ENCODE assay signal across 18 mouse cellular contexts in the genomic region with DNA sequence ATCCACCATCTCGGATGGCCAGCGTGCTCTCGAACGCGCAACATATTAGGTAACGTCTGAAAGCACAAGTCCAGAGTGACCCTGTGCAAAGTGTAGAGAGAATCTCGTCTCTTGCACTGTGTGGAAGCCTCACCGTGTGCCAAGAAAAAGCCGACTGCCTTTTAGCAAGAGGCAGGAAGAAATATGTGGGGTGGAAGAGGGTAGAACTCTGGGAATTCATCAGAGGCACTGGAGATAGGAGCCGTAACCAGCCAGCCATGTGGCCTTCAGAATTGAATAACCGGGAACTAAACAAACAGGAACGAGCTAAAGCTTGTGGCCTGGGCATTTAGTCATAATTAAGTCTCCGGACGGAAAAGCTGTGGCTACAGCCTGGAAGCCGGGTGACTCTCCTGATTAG. TPM values are rescaled to one million over a fixed set of nuclear protein-coding genes. Genes with fewer than 3 reads are reported as not detected.
A peak's percentile ranks its signal among the peaks of the same experiment; 100 is the strongest.
DNase-seq lines count a peak whose midpoint lies in the region; ATAC-seq and TF ChIP-seq lines count a peak whose summit lies in the region.
"Had no signal": no experiment of that assay in that cellular context is flagged by ENCODE, and none has a peak within 500 bp of the region (broad histone marks: within the 10 kb centered on the region; RNA-seq: fewer than 3 reads in every experiment).

No protein-coding gene starts in this region.

- POLR2A ChIA-PET in Patski (lab: Charles Lee): no interaction called here

- H3K4me3 ChIP-seq in kidney, adult 2 months (ENCODE audit: insufficient read depth, low read depth, low read length): no peak overlapping the region
- no peak overlapping the region for H3K4me3 ChIP-seq in embryonic facial prominence, embryonic 15.5 days (replicated peaks)
- H3K4me3 ChIP-seq in midbrain, embryonic 13.5 days (replicated peaks): no peak overlapping the region
- H3K4me3 ChIP-seq in layer of hippocampus, adult 2 months: no peak overlapping the region
- H3K4me3 ChIP-seq: midbrain, embryonic 15.5 days had no signal

- peak; percentile 32 to 65 for DNase-seq in adrenal gland, adult (ENCODE audit: inconsistent age in 2 of 2, low spot score in 1 of 2)
- DNase-seq in adrenal gland, adult 18-20 months (ENCODE audit: low spot score in 2 of 2): no peak
- no peak for DNase-seq in kidney, adult 2 months
- no peak for DNase-seq in kidney, adult 8-10 months
- no peak for DNase-seq in Patski (ENCODE audit: low read depth, low spot score)
- DNase-seq in layer of hippocampus, adult 2 months (ENCODE audit: low spot score in 2 of 2): no peak
- DNase-seq: cerebellum, postnatal 10 days; gastrocnemius, postnatal 10 days; heart, adult 18-20 months; heart, postnatal 4 days; lung, postnatal 10 days had no signal

- H3K9me3 ChIP-seq in embryonic facial prominence, embryonic 15.5 days (replicated peaks): no peaks in the 10 kb centered on the region
- H3K9me3 ChIP-seq in midbrain, embryonic 13.5 days: no peaks in the 10 kb centered on the region
- H3K9me3 ChIP-seq: G1E; midbrain, embryonic 15.5 days had no signal

- H3K36me3 ChIP-seq in kidney, adult 2 months (ENCODE audit: control insufficient read depth, insufficient read depth, low read length): peaks cover 2% of the 10 kb centered on the region; the same call in 1 of the 2 replicates
- peaks cover 43% of the 10 kb centered on the region for H3K36me3 ChIP-seq in embryonic facial prominence, embryonic 15.5 days
- peaks cover 40% of the 10 kb centered on the region for H3K36me3 ChIP-seq in midbrain, embryonic 13.5 days

- H3K4me1 ChIP-seq in kidney, adult 2 months (ENCODE audit: control insufficient read depth, insufficient read depth, low read length): peaks cover 10% of the 10 kb centered on the region; the same call in 1 of the 2 replicates
- H3K4me1 ChIP-seq in embryonic facial prominence, embryonic 15.5 days: peaks cover 33% of the 10 kb centered on the region
- H3K4me1 ChIP-seq in midbrain, embryonic 13.5 days (replicated peaks): peaks cover 9% of the 10 kb centered on the region

- H3K4me2 ChIP-seq in embryonic facial prominence, embryonic 15.5 days (replicated peaks): 0 out of 2 replicates have a peak overlapping the region, but pooled peaks have one; percentile 2
- H3K4me2 ChIP-seq in midbrain, embryonic 13.5 days (replicated peaks): no peak overlapping the region
- H3K4me2 ChIP-seq: midbrain, embryonic 15.5 days had no signal

- in situ Hi-C loops in Patski (cut with MboI; ENCODE audit: low pct_unique_long_range_greater_than_20kb): loop anchor here (5.0 kb wide), 1 partner anchor 44 kb away; no protein-coding TSS in a partner anchor

- TF ChIP-seq POLR2A in kidney, adult 2 months (IDR thresholded peaks at IDR 0.05; ENCODE audit: low read depth, low read length): no peak

- CTCF ChIA-PET in Patski (lab: Charles Lee): interaction anchor here (1.5 to 3.2 kb wide), 2 partner anchors 19 to 25 kb away, joined by 3 to 11 read pairs; no protein-coding TSS in a partner anchor

- no peak overlapping the region for H3K9ac ChIP-seq in embryonic facial prominence, embryonic 15.5 days
- H3K9ac ChIP-seq in midbrain, embryonic 13.5 days (replicated peaks): no peak overlapping the region
- H3K9ac ChIP-seq: midbrain, embryonic 15.5 days had no signal

- 0 out of 2 replicates have a peak overlapping the region, but pooled peaks have one; percentile 4 for H3K27ac ChIP-seq in kidney, adult 2 months (ENCODE audit: insufficient read depth, low read depth, low read length)
- H3K27ac ChIP-seq in embryonic facial prominence, embryonic 15.5 days (replicated peaks): peak overlapping the region; percentile 66
- H3K27ac ChIP-seq in midbrain, embryonic 13.5 days: no peak overlapping the region
- no peak overlapping the region for H3K27ac ChIP-seq in layer of hippocampus, adult 2 months
- H3K27ac ChIP-seq: midbrain, embryonic 15.5 days had no signal

- no peaks in the 10 kb centered on the region for H3K27me3 ChIP-seq in kidney, adult 2 months (replicated peaks; ENCODE audit: control insufficient read depth, insufficient read depth, low read length)
- no peaks in the 10 kb centered on the region for H3K27me3 ChIP-seq in Patski
- no peaks in the 10 kb centered on the region for H3K27me3 ChIP-seq in embryonic facial prominence, embryonic 15.5 days
- no peaks in the 10 kb centered on the region for H3K27me3 ChIP-seq in midbrain, embryonic 13.5 days
- H3K27me3 ChIP-seq: midbrain, embryonic 15.5 days had no signal

- TF ChIP-seq CTCF in kidney, adult 2 months (conservative IDR thresholded peaks at IDR 0.05; ENCODE audit: insufficient read depth, insufficient read length, low read depth, low read length): no peak
- TF ChIP-seq CTCF in Patski (IDR thresholded peaks at IDR 0.05): no peak
- no peak for TF ChIP-seq CTCF in layer of hippocampus, adult 2 months (conservative IDR thresholded peaks at IDR 0.05)

- peak; percentile 47 for ATAC-seq in Patski
- no peak for ATAC-seq in embryonic facial prominence, embryonic 15.5 days (ENCODE audit: insufficient number of reproducible peaks, low FRiP score, low TSS enrichment, low read depth)
- ATAC-seq in midbrain, embryonic 13.5 days: no peak
- ATAC-seq: CD4-positive, CD25-positive, alpha-beta regulatory T cell, adult 4 months; hindbrain, embryonic 16.5 days; intestine, postnatal 0 days; midbrain, embryonic 15.5 days had no signal

- 45% methylated on average over 15 of the region's 15 CpGs for WGBS in kidney, adult 2 months
- whole genome bisulfite sequencing in embryonic facial prominence, embryonic 15.5 days: 58% methylated on average over 15 of the region's 15 CpGs
- WGBS in midbrain, embryonic 13.5 days: 88% methylated on average over 15 of the region's 15 CpGs

RNA-seq across cellular contexts. Expression of a gene that starts 9.8 kb away (rescaled TPM):
- 10 to 100 TPM; 20.2 to 27.6 TPM for total RNA-seq in adrenal gland, adult 18-20 months (2021)
- 15.1 and 17.7 TPM in 2 replicates for polyA plus RNA-seq in kidney, adult 2 months (2012; rRNA removed)
- 31.3 TPM for polyA plus RNA-seq in Patski (2021)
- 58.8 and 63.2 TPM in 2 replicates for polyA plus RNA-seq in embryonic facial prominence, embryonic 15.5 days (2015; fragmentation: Nextera tagmentation; extraction: Ambion mirVana)
- polyA plus RNA-seq in midbrain, embryonic 13.5 days (2015; fragmentation: Nextera tagmentation; extraction: Ambion mirVana): 57.6 and 63.5 TPM in 2 replicates
- total RNA-seq in layer of hippocampus, adult 2 months (2021): 10 to 100 TPM; 49.2 to 50.6 TPM

RNA-seq across cellular contexts. Expression of a gene that starts 40.9 kb away (rescaled TPM):
- total RNA-seq in adrenal gland, adult 18-20 months (2021): 10 to 100 TPM; 60.2 to 73.8 TPM
- 39.2 and 40.7 TPM in 2 replicates for polyA plus RNA-seq in kidney, adult 2 months (2012; rRNA removed)
- polyA plus RNA-seq in Patski (2021): 59.8 TPM
- 44.4 and 50.9 TPM in 2 replicates for polyA plus RNA-seq in embryonic facial prominence, embryonic 15.5 days (2015; fragmentation: Nextera tagmentation; extraction: Ambion mirVana)
- polyA plus RNA-seq in midbrain, embryonic 13.5 days (2015; fragmentation: Nextera tagmentation; extraction: Ambion mirVana): 50.5 and 55.1 TPM in 2 replicates
- total RNA-seq in layer of hippocampus, adult 2 months (2021): 100 to 1,000 TPM in 1 of 2 experiments, 10 to 100 TPM in 1; 97.3 to 104 TPM

Comparison
In these comparisons a context has a peak if more than half of its experiments do, and no peak if none do; other contexts are left out.
1. DNase-seq: peak in adrenal gland, adult (2 of 2); none in adrenal gland, adult 18-20 months (0 of 2), kidney, adult 2 months (single experiment), kidney, adult 8-10 months (0 of 2), Patski (single experiment) and layer of hippocampus, adult 2 months (0 of 2).
2. H3K27ac ChIP-seq: peak in kidney, adult 2 months (single experiment) and embryonic facial prominence, embryonic 15.5 days (single experiment); none in midbrain, embryonic 13.5 days (single experiment) and layer of hippocampus, adult 2 months (single experiment).